In genomic region chr6:34173251-34173650, GRCm38 (mm10) we compare ENCODE assay signal across 23 mouse cellular contexts. TPM values are rescaled to one million over a fixed set of nuclear protein-coding genes. Genes with fewer than 3 reads are reported as not detected.
DNase-seq lines count a peak whose midpoint lies in the region; ATAC-seq lines count a peak whose summit lies in the region.
"Had no signal": no experiment of that assay in that cellular context is flagged by ENCODE, and none has a peak within 500 bp of the region (broad histone marks: within the 10 kb centered on the region; RNA-seq: fewer than 3 reads in every experiment).

No protein-coding gene starts in this region.

- H3K27ac ChIP-seq in kidney, embryonic 15.5 days = peak overlapping the region; percentile 77; the same call in 1 of the 2 replicates
- H3K27ac ChIP-seq: embryonic facial prominence, embryonic 12.5 days; embryonic facial prominence, embryonic 15.5 days; gastrocnemius, adult 2 months; hindbrain, embryonic 12.5 days; hindbrain, embryonic 15.5 days had no signal

- H3K4me1 ChIP-seq in kidney, embryonic 15.5 days = peaks cover 47% of the 10 kb centered on the region

- no peaks in the 10 kb centered on the region for H3K9me3 ChIP-seq in kidney, embryonic 15.5 days (replicated peaks)
- H3K9me3 ChIP-seq: embryonic facial prominence, embryonic 12.5 days; embryonic facial prominence, embryonic 15.5 days; G1E; hindbrain, embryonic 12.5 days; hindbrain, embryonic 15.5 days had no signal

- no peaks in the 10 kb centered on the region for H3K27me3 ChIP-seq in kidney, embryonic 15.5 days
- H3K27me3 ChIP-seq: CH12.LX; embryonic facial prominence, embryonic 12.5 days; embryonic facial prominence, embryonic 15.5 days; hindbrain, embryonic 12.5 days; hindbrain, embryonic 15.5 days had no signal

- peaks cover 21% of the 10 kb centered on the region for H3K36me3 ChIP-seq in kidney, embryonic 15.5 days

- WGBS in kidney, embryonic 15.5 days = 71% methylated on average over 10 of the region's 12 CpGs

- no peak overlapping the region for H3K4me3 ChIP-seq in kidney, embryonic 15.5 days (replicated peaks)
- H3K4me3 ChIP-seq: embryonic facial prominence, embryonic 12.5 days; embryonic facial prominence, embryonic 15.5 days; gastrocnemius, adult 2 months; hindbrain, embryonic 12.5 days; hindbrain, embryonic 15.5 days had no signal

- peak; percentile 37 for DNase-seq in adrenal gland, postnatal 14 days
- DNase-seq in adrenal gland, adult 2 months = no peak
- DNase-seq in kidney, postnatal 14 days = no peak
- peak; percentile 48 to 62 for DNase-seq in kidney, postnatal 36 days
- DNase-seq in kidney, adult 8-10 months = no peak
- DNase-seq in adipocyte (ENCODE audit: low spot score) = peak; percentile 72
- DNase-seq: adrenal gland, postnatal 36 days; B cell, adult 2 months; cerebellum, adult 18-20 months; cerebellum, adult 9-11 months; cerebellum, postnatal 25 days; forebrain, postnatal 0 days; gastrocnemius, adult 2 months; gastrocnemius, postnatal 14 days had no signal

- no peak for ATAC-seq in kidney, embryonic 15.5 days (replicated peaks; ENCODE audit: low FRiP score)
- ATAC-seq: forebrain, embryonic 14.5 days; forebrain, postnatal 0 days had no signal

- H3K4me2 ChIP-seq in kidney, embryonic 15.5 days = no peak overlapping the region
- H3K4me2 ChIP-seq: embryonic facial prominence, embryonic 12.5 days; embryonic facial prominence, embryonic 15.5 days; heart, embryonic 11.5 days; hindbrain, embryonic 12.5 days; hindbrain, embryonic 15.5 days had no signal

- no peak overlapping the region for H3K9ac ChIP-seq in kidney, embryonic 15.5 days
- H3K9ac ChIP-seq: embryonic facial prominence, embryonic 12.5 days; embryonic facial prominence, embryonic 15.5 days; forebrain, postnatal 0 days; hindbrain, embryonic 12.5 days; hindbrain, embryonic 15.5 days had no signal

RNA-seq across cellular contexts. Expression of gene Slc35b4, which starts 3.7 kb away (rescaled TPM):
- 24.1 and 24.5 TPM in 2 replicates for total RNA-seq in adrenal gland, postnatal 14 days (2021)
- 10 to 100 TPM; 25.0 to 46.9 TPM for total RNA-seq in adrenal gland, adult 2 months (2021)
- polyA plus RNA-seq in adrenal gland, adult 2 months (2012; rRNA removed) = 9.6 and 11.7 TPM in 2 replicates
- 63.8 and 64.4 TPM in 2 replicates for polyA plus RNA-seq in kidney, embryonic 15.5 days (2015; fragmentation: Nextera tagmentation; extraction: Ambion mirVana)

Comparison
In these comparisons a context has a peak if more than half of its experiments do, and no peak if none do; other contexts are left out.
1. DNase-seq: peak in adrenal gland, postnatal 14 days (single experiment), kidney, postnatal 36 days (2 of 2) and adipocyte (single experiment); none in adrenal gland, adult 2 months (single experiment), kidney, postnatal 14 days (single experiment) and kidney, adult 8-10 months (0 of 2).